Mouse (Mus musculus) heart, adult 2 months (tissue): ENCODE measurements around the gene Chrna10. TPM values are rescaled to one million over a fixed set of nuclear protein-coding genes. Genes with fewer than 3 reads are reported as not detected.

ENCODE experiments used
- DNase-seq, 2 experiments: peaks; one replicate each; pipeline ENCODE4 v3.0.0; 2021
- H3K27ac ChIP-seq: fragments of 200-600 bp; 2 replicates; pipeline ENCODE4 v1.8.1; 2022
- H3K27me3 ChIP-seq: fragments of 200-500 bp; 2 replicates; pipeline ENCODE4 v1.6.1; 2012; ENCODE audit warnings: mild to moderate bottlenecking, low read length, inconsistent platforms, mixed read lengths; ENCODE audit not compliant: control insufficient read depth, insufficient read depth
- H3K36me3 ChIP-seq: fragments of 200-500 bp; 2 replicates; pipeline ENCODE4 v1.6.1; 2012; ENCODE audit warnings: low read length, inconsistent platforms; ENCODE audit not compliant: control insufficient read depth, insufficient read depth
- H3K4me1 ChIP-seq: fragments of 200-500 bp; 2 replicates; pipeline ENCODE4 v1.6.1; 2011; ENCODE audit warnings: low read length; ENCODE audit not compliant: control insufficient read depth, insufficient read depth
- H3K4me3 ChIP-seq: fragments of 200-600 bp; 2 replicates; pipeline ENCODE4 v1.8.1; 2022
- H3K79me2 ChIP-seq: fragments of 200-500 bp; replicated peaks from 2 replicates; pipeline ENCODE4 v1.6.1; 2012; ENCODE audit warnings: mild to moderate bottlenecking, inconsistent platforms, low read length, moderate library complexity, mixed read lengths; ENCODE audit not compliant: control insufficient read depth, insufficient read depth
- H3K9ac ChIP-seq: fragments of 200-500 bp; 2 replicates; pipeline ENCODE4 v1.6.1; 2012; ENCODE audit warnings: low read depth, mild to moderate bottlenecking, control low read depth, inconsistent platforms, low read length, mixed read lengths
- CTCF ChIP-seq: fragments of 200-600 bp; IDR thresholded peaks from 2 replicates; pipeline ENCODE4 v1.8.1; 2022; ENCODE audit warnings: antibody characterized with exemption, mild to moderate bottlenecking, moderate library complexity
- EP300 ChIP-seq: fragments of 200-500 bp; IDR thresholded peaks from 2 replicates; pipeline ENCODE4 v1.6.1; 2011; ENCODE audit warnings: low read depth, low read length, control low read depth; ENCODE audit not compliant: insufficient read depth
- POLR2A ChIP-seq: fragments of 200-500 bp; IDR thresholded peaks from 2 replicates; pipeline ENCODE4 v1.6.1; 2011; ENCODE audit warnings: mild to moderate bottlenecking, low read depth, low read length, control low read depth; ENCODE audit not compliant: insufficient read depth
- WGBS: fragments of 180-500 bp; shearing (Covaris S2); methylation state at CpG from one replicate; pipeline ENCODE4 v1.1.7; 2018; 5-methylcytosine and 5-hydroxymethylcytosine counted together
- intact Hi-C: fragments of 180-260 bp; cut with DNase I; formaldehyde crosslinking; loops from one replicate; pipeline ENCODE4 v1.15.1; 2025
- polyA plus RNA-seq: library from polyadenylated mRNA; depleted of rRNA; stranded (reverse); fragments of >200 nt; gene quantifications from 2 replicates; pipeline ENCODE4 v1.2.3, GENCODE M21; 2012
- total RNA-seq, 2 experiments: library from RNA; stranded (reverse); gene quantifications; 2 replicates each; pipeline ENCODE4 v1.2.3; 2021

Gene Chrna10
- total and polyA plus RNA-seq, 3 experiments: 0.21 TPM; not detected in 2

- Histone ChIP-seq H3K4me3 (peak overlapping the region; percentile 35), H3K36me3 (no peaks in the 10 kb centered on the region), H3K27me3 (no peaks in the 10 kb centered on the region), H3K4me1 (peaks cover 7% of the 10 kb centered on the region), H3K79me2 (no peaks in the 10 kb centered on the region), H3K9ac (peak overlapping the region; percentile 26; the same call in 1 of the 2 replicates), H3K27ac (peak overlapping the region; percentile 95)
- peak; percentile 43 to 56 for DNase-seq
- 10% methylated on average over 30 of the region's 30 CpGs for WGBS
- intact Hi-C loops: no loop called here
- TF ChIP-seq EP300: peak; percentile 66; the same call in 1 of the 2 replicates
- peak; percentile 55 for TF ChIP-seq POLR2A
- TF ChIP-seq CTCF: no peak
These were observed 16.6 kb downstream of the Chrna10 start for GRCm38 (mm10) chr7:102099760-102100661.

GRCm38 (mm10) chr7:102087336-102087735 is 29.3 kb downstream of the Chrna10 start:
- H3K4me1 ChIP-seq: no peaks in the 10 kb centered on the region
- H3K27me3 ChIP-seq: no peaks in the 10 kb centered on the region
- 70% methylated on average over 4 of the region's 4 CpGs for WGBS
- no peak for DNase-seq
- H3K27ac ChIP-seq: no peak overlapping the region
- TF ChIP-seq POLR2A (no peak), EP300 (no peak), CTCF (no peak)
- no peak overlapping the region for H3K9ac ChIP-seq
- H3K36me3 ChIP-seq: no peaks in the 10 kb centered on the region
- intact Hi-C loops: no loop called here
- H3K79me2 ChIP-seq: no peaks in the 10 kb centered on the region
- H3K4me3 ChIP-seq: no peak overlapping the region

GRCm38 (mm10) chr7:102084041-102084696 is 32.5 kb downstream of the Chrna10 start:
- no peak overlapping the region for H3K9ac ChIP-seq
- H3K79me2 ChIP-seq: no peaks in the 10 kb centered on the region
- TF ChIP-seq POLR2A (no peak), EP300 (no peak), CTCF (no peak)
- no peak for DNase-seq
- no peaks in the 10 kb centered on the region for H3K36me3 ChIP-seq
- H3K4me1 ChIP-seq: no peaks in the 10 kb centered on the region
- intact Hi-C loops: no loop called here
- 85% methylated on average over 26 of the region's 26 CpGs for WGBS
- H3K27ac ChIP-seq: no peak overlapping the region
- no peaks in the 10 kb centered on the region for H3K27me3 ChIP-seq
- H3K4me3 ChIP-seq: no peak overlapping the region

DNA sequence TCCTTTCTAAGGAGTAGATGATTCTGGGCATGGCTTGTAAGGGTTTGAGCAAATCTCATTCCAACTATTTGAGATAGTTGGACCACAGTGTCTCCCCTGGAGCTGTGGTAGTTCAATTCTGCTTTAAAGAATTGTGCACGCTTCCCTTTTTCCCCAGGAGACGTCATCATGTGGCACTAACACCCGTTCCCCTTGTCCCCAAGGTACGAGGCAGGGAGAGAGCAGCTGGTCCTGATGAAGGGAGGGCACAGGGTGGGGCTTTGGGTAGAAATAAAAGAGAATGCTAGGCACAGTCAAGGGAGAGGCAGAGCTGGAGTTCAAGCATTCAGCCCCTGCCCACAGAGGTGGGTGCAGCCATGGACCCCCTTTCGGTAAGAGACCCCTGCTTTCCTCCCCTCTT is 33.8 kb downstream of the Chrna10 start, which contains the start of gene Trpc2:
Gene Trpc2, plus strand, starts transcription at position 301 of the 400 bp plus-strand sequence.
- WGBS: 70% methylated on average over 5 of the region's 5 CpGs
- Histone ChIP-seq H3K4me1 (no peaks in the 10 kb centered on the region), H3K27me3 (no peaks in the 10 kb centered on the region), H3K36me3 (no peaks in the 10 kb centered on the region), H3K9ac (no peak within 1 kb of the TSS), H3K27ac (no peak within 1 kb of the TSS), H3K4me3 (no peak within 1 kb of the TSS), H3K79me2 (no peaks in the 10 kb centered on the region)
- no peak for DNase-seq
- intact Hi-C loops: no loop called here
- TF ChIP-seq EP300 (no peak), POLR2A (no peak), CTCF (no peak)

DNA sequence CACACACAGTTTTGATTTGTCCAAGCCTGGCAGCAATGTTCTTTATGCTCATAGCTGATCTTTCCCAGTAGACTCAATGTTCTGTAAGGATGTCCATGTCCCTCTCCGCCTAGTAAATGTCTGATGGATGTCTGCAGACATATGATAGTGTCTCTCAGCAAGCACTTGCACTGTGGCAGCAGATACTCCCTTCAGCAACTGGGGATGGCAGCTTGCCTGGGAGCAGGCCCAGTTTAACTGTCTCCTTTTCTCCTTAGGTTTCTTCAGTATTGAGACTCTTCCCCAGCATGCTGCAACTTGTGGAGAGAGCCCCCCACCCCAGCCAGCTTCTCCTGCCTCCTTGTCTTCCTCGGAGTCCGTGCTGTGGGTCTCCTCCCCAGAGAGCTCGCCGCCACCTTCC is 34.8 kb downstream of the Chrna10 start:
- no peak for TF ChIP-seq CTCF
- Histone ChIP-seq H3K79me2 (no peaks in the 10 kb centered on the region), H3K4me1 (no peaks in the 10 kb centered on the region), H3K9ac (no peak overlapping the region), H3K27me3 (no peaks in the 10 kb centered on the region), H3K36me3 (no peaks in the 10 kb centered on the region), H3K4me3 (no peak overlapping the region), H3K27ac (no peak overlapping the region)
- 95% methylated on average over 5 of the region's 5 CpGs for WGBS
- intact Hi-C loops: no loop called here
- no peak for DNase-seq

GRCm38 (mm10) chr7:102080311-102080710 is 36.3 kb downstream of the Chrna10 start:
- DNase-seq: no peak
- TF ChIP-seq CTCF: no peak
- no peak for TF ChIP-seq EP300
- no peak for TF ChIP-seq POLR2A
- no peaks in the 10 kb centered on the region for H3K79me2 ChIP-seq
- no peak overlapping the region for H3K9ac ChIP-seq
- no peaks in the 10 kb centered on the region for H3K27me3 ChIP-seq
- no peaks in the 10 kb centered on the region for H3K36me3 ChIP-seq
- H3K4me3 ChIP-seq: no peak overlapping the region
- WGBS: 87% methylated on average over 8 of the region's 8 CpGs
- H3K27ac ChIP-seq: no peak overlapping the region
- intact Hi-C loops: no loop called here
- H3K4me1 ChIP-seq: no peaks in the 10 kb centered on the region
